Mouse (Mus musculus) hindbrain, embryonic 12.5 days (tissue): ENCODE data around the gene Olfr435. TPM values are rescaled to one million over a fixed set of nuclear protein-coding genes. Genes with fewer than 3 reads are reported as not detected.
"Not testable (repeated sequence)": the region's sequence is repeated elsewhere in the genome, so short reads cannot be mapped to it uniquely, and the experiment has no call there.

Experiments used
- ATAC-seq: fragments of 200-750 bp; cut with Nextera tagmentation; 2 replicates; pipeline ENCODE4 v1.8.0; 2017; ENCODE audit warnings: moderate TSS enrichment; ENCODE audit not compliant: low FRiP score
- H3K27ac ChIP-seq: fragments of 300-500 bp; sonication (generic); 2 replicates; pipeline ENCODE4 v1.5.1; 2016; ENCODE audit warnings: mild to moderate bottlenecking
- H3K27me3 ChIP-seq: fragments of 300-500 bp; sonication (generic); 2 replicates; pipeline ENCODE4 v1.6.1; 2016; ENCODE audit warnings: mild to moderate bottlenecking
- H3K36me3 ChIP-seq: fragments of 300-500 bp; sonication (generic); 2 replicates; pipeline ENCODE4 v1.6.1; 2016; ENCODE audit warnings: mild to moderate bottlenecking
- H3K4me1 ChIP-seq: fragments of 300-500 bp; sonication (generic); 2 replicates; pipeline ENCODE4 v1.6.1; 2016
- H3K4me2 ChIP-seq: fragments of 300-500 bp; sonication (generic); replicated peaks from 2 replicates; pipeline ENCODE4 v1.6.1; 2016; ENCODE audit warnings: mild to moderate bottlenecking
- H3K4me3 ChIP-seq: fragments of 300-500 bp; sonication (generic); 2 replicates; pipeline ENCODE4 v1.5.1; 2016; ENCODE audit warnings: mild to moderate bottlenecking
- H3K9ac ChIP-seq: fragments of 300-500 bp; sonication (generic); 2 replicates; pipeline ENCODE4 v1.6.1; 2016; ENCODE audit warnings: mild to moderate bottlenecking, moderate library complexity
- H3K9me3 ChIP-seq: fragments of 300-500 bp; sonication (generic); replicated peaks from 2 replicates; pipeline ENCODE4 v1.6.1; 2016; ENCODE audit warnings: mild to moderate bottlenecking
- WGBS: fragments of 180-500 bp; shearing (Covaris S2); methylation state at CpG from one replicate; pipeline ENCODE4 v1.1.7; 2016; 5-methylcytosine and 5-hydroxymethylcytosine counted together
- polyA plus RNA-seq: library from polyadenylated mRNA; unstranded; fragments of >200 nt; fragmentation: Nextera tagmentation; extraction: Ambion mirVana; gene quantifications from 2 replicates; pipeline ENCODE4 v1.2.1, GENCODE M21; 2016

Olfr435 gene
- polyA plus RNA-seq = not detected in 2 replicates

- H3K9me3 ChIP-seq = no peaks in the 10 kb centered on the region
- no peak within 1 kb of the TSS for H3K27ac ChIP-seq
- H3K4me3 ChIP-seq = no peak within 1 kb of the TSS
- no peaks in the 10 kb centered on the region for H3K27me3 ChIP-seq
- no peak for ATAC-seq
- H3K4me2 ChIP-seq = no peak within 1 kb of the TSS
- H3K36me3 ChIP-seq = no peaks in the 10 kb centered on the region
- H3K4me1 ChIP-seq = no peaks in the 10 kb centered on the region
- H3K9ac ChIP-seq = no peak within 1 kb of the TSS
Observed at GRCm38 (mm10) chr6:43196781-43197180, at the start of gene Olfr435. Olfr435 (plus strand) TSS chr6:43197146.

- ATAC-seq = no peak
- H3K9me3 ChIP-seq = no peaks in the 10 kb centered on the region
- WGBS = 78% methylated on average over 1 of the region's 1 CpGs
- H3K9ac ChIP-seq = no peak overlapping the region
- H3K36me3 ChIP-seq = no peaks in the 10 kb centered on the region
- H3K4me2 ChIP-seq = no peak overlapping the region
- H3K4me3 ChIP-seq = no peak overlapping the region
- H3K27me3 ChIP-seq = no peaks in the 10 kb centered on the region
- H3K27ac ChIP-seq = no peak overlapping the region
- H3K4me1 ChIP-seq = no peaks in the 10 kb centered on the region
Observed at GRCm38 (mm10) chr6:43159502-43159901, 37.4 kb upstream of the Olfr435 start.

GRCm38 (mm10) chr6:43162982-43163381 lies 34.0 kb upstream of the Olfr435 start, which contains the start of gene Olfr437:
Olfr437 (plus strand) TSS chr6:43163282.
- Histone ChIP-seq H3K4me1 (no peaks in the 10 kb centered on the region), H3K27me3 (no peaks in the 10 kb centered on the region), H3K4me2 (no peak within 1 kb of the TSS), H3K4me3 (no peak within 1 kb of the TSS), H3K27ac (no peak within 1 kb of the TSS), H3K9ac (no peak within 1 kb of the TSS), H3K36me3 (no peaks in the 10 kb centered on the region), H3K9me3 (no peaks in the 10 kb centered on the region)
- no peak for ATAC-seq
- WGBS = 76% methylated on average over 3 of the region's 3 CpGs

- H3K36me3 ChIP-seq = no peaks in the 10 kb centered on the region
- 85% methylated on average over 4 of the region's 4 CpGs for WGBS
- no peak for ATAC-seq
- H3K4me1 ChIP-seq = no peaks in the 10 kb centered on the region
- no peak overlapping the region for H3K4me3 ChIP-seq
- no peaks in the 10 kb centered on the region for H3K9me3 ChIP-seq
- no peak overlapping the region for H3K4me2 ChIP-seq
- no peak overlapping the region for H3K27ac ChIP-seq
- H3K27me3 ChIP-seq = no peaks in the 10 kb centered on the region
- H3K9ac ChIP-seq = no peak overlapping the region
Observed at GRCm38 (mm10) chr6:43167246-43167645, 29.7 kb upstream of the Olfr435 start.

GRCm38 (mm10) chr6:43171840-43172239 lies 25.1 kb upstream of the Olfr435 start, which contains the start of gene Olfr13:
Olfr13 (plus strand) TSS chr6:43172140.
- Histone ChIP-seq H3K36me3 (no peaks in the 10 kb centered on the region), H3K27me3 (no peaks in the 10 kb centered on the region), H3K27ac (no peak within 1 kb of the TSS), H3K4me1 (no peaks in the 10 kb centered on the region), H3K9me3 (no peaks in the 10 kb centered on the region), H3K9ac (no peak within 1 kb of the TSS), H3K4me2 (no peak within 1 kb of the TSS), H3K4me3 (no peak within 1 kb of the TSS)
- 80% methylated on average over 4 of the region's 4 CpGs for WGBS
- no peak for ATAC-seq

- Histone ChIP-seq H3K27me3 (no peaks in the 10 kb centered on the region), H3K27ac (no peak overlapping the region), H3K4me2 (no peak overlapping the region), H3K4me3 (no peak overlapping the region), H3K9ac (no peak overlapping the region), H3K9me3 (no peaks in the 10 kb centered on the region), H3K4me1 (no peaks in the 10 kb centered on the region), H3K36me3 (no peaks in the 10 kb centered on the region)
- no peak for ATAC-seq
- 78% methylated on average over 1 of the region's 1 CpGs for WGBS
Observed at GRCm38 (mm10) chr6:43178129-43178528, 18.8 kb upstream of the Olfr435 start.

GRCm38 (mm10) chr6:43178584-43179501 lies 18.1 kb upstream of the Olfr435 start:
- Histone ChIP-seq H3K4me2 (no peak overlapping the region), H3K36me3 (no peaks in the 10 kb centered on the region), H3K4me3 (no peak overlapping the region), H3K27ac (no peak overlapping the region), H3K27me3 (no peaks in the 10 kb centered on the region), H3K4me1 (no peaks in the 10 kb centered on the region), H3K9me3 (no peaks in the 10 kb centered on the region), H3K9ac (no peak overlapping the region)
- ATAC-seq = peak; percentile 58; the same call in 1 of the 2 replicates
- WGBS = 67% methylated on average over 6 of the region's 6 CpGs

GRCm38 (mm10) chr6:43190986-43191385 lies 6.0 kb upstream of the Olfr435 start:
- no peak overlapping the region for H3K4me3 ChIP-seq
- H3K4me2 ChIP-seq = no peak overlapping the region
- ATAC-seq = no peak
- 86% methylated on average over 3 of the region's 3 CpGs for WGBS
- no peak overlapping the region for H3K9ac ChIP-seq
- H3K27ac ChIP-seq = no peak overlapping the region
- H3K27me3 ChIP-seq = no peaks in the 10 kb centered on the region
- no peaks in the 10 kb centered on the region for H3K36me3 ChIP-seq
- H3K9me3 ChIP-seq = no peaks in the 10 kb centered on the region
- H3K4me1 ChIP-seq = no peaks in the 10 kb centered on the region

- Histone ChIP-seq H3K4me2 (no peak overlapping the region), H3K9me3 (no peaks in the 10 kb centered on the region), H3K9ac (no peak overlapping the region), H3K4me1 (no peaks in the 10 kb centered on the region), H3K4me3 (no peak overlapping the region), H3K27me3 (no peaks in the 10 kb centered on the region), H3K36me3 (no peaks in the 10 kb centered on the region), H3K27ac (no peak overlapping the region)
- 86% methylated on average over 3 of the region's 3 CpGs for WGBS
- no peak for ATAC-seq
Observed at GRCm38 (mm10) chr6:43198094-43198493, 1.1 kb downstream of the Olfr435 start.

GRCm38 (mm10) chr6:43202786-43203185 lies 5.8 kb downstream of the Olfr435 start:
- H3K9ac ChIP-seq = no peak overlapping the region
- no peak for ATAC-seq
- H3K9me3 ChIP-seq = no peaks in the 10 kb centered on the region
- no peak overlapping the region for H3K4me2 ChIP-seq
- no peaks in the 10 kb centered on the region for H3K27me3 ChIP-seq
- H3K36me3 ChIP-seq = no peaks in the 10 kb centered on the region
- no peak overlapping the region for H3K4me3 ChIP-seq
- no peak overlapping the region for H3K27ac ChIP-seq
- H3K4me1 ChIP-seq = no peaks in the 10 kb centered on the region

GRCm38 (mm10) chr6:43205355-43205754 lies 8.4 kb downstream of the Olfr435 start:
- Histone ChIP-seq H3K4me1 (no peaks in the 10 kb centered on the region), H3K9me3 (no peaks in the 10 kb centered on the region), H3K4me2 (no peak overlapping the region), H3K27me3 (no peaks in the 10 kb centered on the region), H3K36me3 (no peaks in the 10 kb centered on the region), H3K9ac (no peak overlapping the region), H3K27ac (no peak overlapping the region), H3K4me3 (no peak overlapping the region)
- WGBS = 21% methylated on average over 2 of the region's 2 CpGs
- ATAC-seq = no peak

- not testable (repeated sequence) for H3K4me1 ChIP-seq, H3K36me3 ChIP-seq, H3K27me3 ChIP-seq, H3K4me2 ChIP-seq, ATAC-seq, H3K27ac ChIP-seq, H3K9me3 ChIP-seq, H3K4me3 ChIP-seq, H3K9ac ChIP-seq
Observed at GRCm38 (mm10) chr6:43212873-43213272, 15.9 kb downstream of the Olfr435 start, which contains the start of gene Olfr434. Olfr434 (plus strand) TSS chr6:43213021.

GRCm38 (mm10) chr6:43231255-43231654 lies 34.3 kb downstream of the Olfr435 start, which contains the start of gene Olfr47:
Olfr47 (plus strand) TSS chr6:43231529.
- not testable (repeated sequence) for H3K27me3 ChIP-seq, H3K4me2 ChIP-seq, H3K9me3 ChIP-seq, H3K27ac ChIP-seq, H3K4me3 ChIP-seq, ATAC-seq, H3K9ac ChIP-seq, H3K36me3 ChIP-seq, H3K4me1 ChIP-seq
- WGBS = 79% methylated on average over 1 of the region's 1 CpGs
